Mouse (Mus musculus) liver, embryonic 11.5 days (tissue): Measurements from ENCODE around the gene Hpf1. TPM values are rescaled to one million over a fixed set of nuclear protein-coding genes. Genes with fewer than 3 reads are reported as not detected.

Experiments used
- ATAC-seq: fragments of 200-750 bp; cut with Nextera tagmentation; replicated peaks from 2 replicates; pipeline ENCODE4 v1.8.0; 2017; ENCODE audit warnings: moderate number of reproducible peaks, mild to moderate bottlenecking, moderate TSS enrichment, moderate library complexity; ENCODE audit not compliant: low FRiP score
- DNase-seq: peaks from one replicate; pipeline ENCODE4 v3.0.0-alpha.2; 2017; ENCODE audit warnings: low spot score
- H3K27ac ChIP-seq: fragments of 300-500 bp; sonication (generic); 2 replicates; pipeline ENCODE4 v1.5.1; 2014; ENCODE audit warnings: mild to moderate bottlenecking, low read depth, low read length, control low read depth
- H3K27me3 ChIP-seq: fragments of 300-500 bp; sonication (generic); replicated peaks from 2 replicates; pipeline ENCODE4 v1.6.1; 2014; ENCODE audit warnings: low read length, mixed read lengths; ENCODE audit not compliant: control insufficient read depth, insufficient read depth
- H3K36me3 ChIP-seq: fragments of 300-500 bp; sonication (generic); 2 replicates; pipeline ENCODE4 v1.6.1; 2014; ENCODE audit warnings: mild to moderate bottlenecking, low read length, moderate library complexity, mixed read lengths; ENCODE audit not compliant: control insufficient read depth, insufficient read depth
- H3K4me1 ChIP-seq: fragments of 300-500 bp; sonication (generic); replicated peaks from 2 replicates; pipeline ENCODE4 v1.6.1; 2014; ENCODE audit warnings: low read length, mixed read lengths; ENCODE audit not compliant: control insufficient read depth, insufficient read depth
- H3K4me2 ChIP-seq: fragments of 300-500 bp; sonication (generic); 2 replicates; pipeline ENCODE4 v1.6.1; 2014; ENCODE audit warnings: mild to moderate bottlenecking, control low read depth, moderate library complexity
- H3K4me3 ChIP-seq: fragments of 300-500 bp; sonication (generic); 2 replicates; pipeline ENCODE4 v1.5.1; 2014; ENCODE audit warnings: low read depth, low read length, control low read depth
- H3K9ac ChIP-seq: fragments of 300-500 bp; sonication (generic); 2 replicates; pipeline ENCODE4 v1.6.1; 2014; ENCODE audit warnings: low read depth, low read length, control low read depth
- H3K9me3 ChIP-seq: fragments of 300-500 bp; sonication (generic); 2 replicates; pipeline ENCODE4 v1.6.1; 2016; ENCODE audit warnings: low read length, inconsistent platforms, mixed read lengths; ENCODE audit not compliant: control insufficient read depth
- WGBS: fragments of 180-500 bp; shearing (Covaris S2); extraction: QIAGEN DNeasy Blood & Tissue Kit; methylation state at CpG from one replicate; pipeline ENCODE4 v1.1.7; 2014; 5-methylcytosine and 5-hydroxymethylcytosine counted together
- polyA plus RNA-seq: library from polyadenylated mRNA; unstranded; fragments of >200 nt; fragmentation: Nextera tagmentation; extraction: Ambion mirVana; gene quantifications from 2 replicates; pipeline ENCODE4 v1.2.1, GENCODE M21; 2014

The Hpf1 gene
- polyA plus RNA-seq, 1 experiment from 2014 or later, result 133 TPM

- Histone ChIP-seq H3K27ac (no peak overlapping the region), H3K27me3 (no peaks in the 10 kb centered on the region), H3K4me1 (peaks cover 12% of the 10 kb centered on the region), H3K36me3 (peaks cover 3% of the 10 kb centered on the region; the same call in 1 of the 2 replicates), H3K9ac (no peak overlapping the region), H3K9me3 (no peaks in the 10 kb centered on the region), H3K4me2 (peak overlapping the region; percentile 53), H3K4me3 (peak overlapping the region; percentile 81)
- DNase-seq (no peak), ATAC-seq (no peak)
- WGBS, result 77% methylated on average over 11 of the region's 11 CpGs
Observed at GRCm38 (mm10) chr8:60889131-60889842, 931 bp upstream of the Hpf1 start.

GRCm38 (mm10) chr8:60890520-60890874 lies 279 bp downstream of the Hpf1 start:
- no peak for ATAC-seq
- WGBS, result under 1% methylated on average over 23 of the region's 23 CpGs
- H3K4me2 ChIP-seq, result peak overlapping the region; percentile 86
- no peak for DNase-seq
- peak overlapping the region; percentile 81 for H3K4me3 ChIP-seq
- H3K27ac ChIP-seq, result peak overlapping the region; percentile 52
- H3K27me3 ChIP-seq, result no peaks in the 10 kb centered on the region
- peaks cover 3% of the 10 kb centered on the region; the same call in 1 of the 2 replicates for H3K36me3 ChIP-seq
- H3K9me3 ChIP-seq, result no peaks in the 10 kb centered on the region
- H3K9ac ChIP-seq, result peak overlapping the region; percentile 86
- peaks cover 15% of the 10 kb centered on the region for H3K4me1 ChIP-seq

DNA sequence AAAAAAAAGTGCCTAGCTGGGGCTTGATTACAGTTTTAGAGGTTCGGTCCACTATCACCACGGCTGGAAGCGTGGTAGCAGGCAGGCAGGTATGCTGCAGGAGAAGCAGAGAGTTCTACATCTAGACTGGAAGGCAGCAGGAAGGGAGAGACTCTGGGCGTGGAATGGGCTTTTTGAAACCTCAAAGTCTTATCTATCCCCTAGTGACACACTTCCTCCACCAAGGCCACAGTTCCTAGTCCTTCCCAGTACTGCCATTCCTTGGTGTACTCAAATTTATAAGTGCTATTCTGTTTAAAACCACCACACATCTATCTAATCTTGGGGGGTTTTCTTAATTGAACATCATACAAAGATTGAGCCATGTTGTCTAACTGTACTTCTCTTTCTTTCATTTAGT lies 1.5 kb downstream of the Hpf1 start:
- 88% methylated on average over 4 of the region's 4 CpGs for WGBS
- ATAC-seq (no peak), DNase-seq (no peak)
- peak overlapping the region; percentile 81 for H3K4me3 ChIP-seq
- H3K4me1 ChIP-seq, result peaks cover 21% of the 10 kb centered on the region
- no peaks in the 10 kb centered on the region for H3K9me3 ChIP-seq
- no peak overlapping the region for H3K27ac ChIP-seq
- H3K27me3 ChIP-seq, result no peaks in the 10 kb centered on the region
- peak overlapping the region; percentile 86 for H3K4me2 ChIP-seq
- H3K36me3 ChIP-seq, result peaks cover 3% of the 10 kb centered on the region; the same call in 1 of the 2 replicates
- H3K9ac ChIP-seq, result no peak overlapping the region

DNA sequence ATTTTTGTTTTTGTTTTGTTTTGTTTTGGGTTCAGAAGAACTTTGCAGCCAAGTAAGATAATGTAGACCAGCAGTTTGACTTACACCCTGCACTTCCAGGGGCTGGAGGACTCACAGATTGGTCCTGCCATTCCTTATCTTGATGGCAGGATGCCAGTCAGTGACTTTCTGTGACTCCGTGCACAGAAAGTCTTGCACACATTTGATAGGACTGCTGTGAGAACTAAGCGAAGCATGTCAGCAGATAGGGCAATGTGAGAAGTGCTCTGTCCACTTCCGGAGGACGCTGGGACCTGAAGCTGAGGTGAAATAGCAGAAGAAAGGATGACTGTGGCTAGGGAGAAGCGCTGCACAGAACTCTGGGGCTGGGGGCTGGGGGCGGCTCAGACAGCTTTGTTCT lies 5.7 kb downstream of the Hpf1 start:
- Histone ChIP-seq H3K4me1 (peaks cover 21% of the 10 kb centered on the region), H3K9ac (no peak overlapping the region), H3K4me3 (no peak overlapping the region), H3K27ac (no peak overlapping the region), H3K36me3 (peaks cover 7% of the 10 kb centered on the region), H3K27me3 (no peaks in the 10 kb centered on the region), H3K9me3 (no peaks in the 10 kb centered on the region), H3K4me2 (0 out of 2 replicates have a peak overlapping the region, but pooled peaks have one; percentile 20)
- peak; percentile 78 for ATAC-seq
- WGBS, result 63% methylated on average over 6 of the region's 6 CpGs
- DNase-seq, result no peak

DNA sequence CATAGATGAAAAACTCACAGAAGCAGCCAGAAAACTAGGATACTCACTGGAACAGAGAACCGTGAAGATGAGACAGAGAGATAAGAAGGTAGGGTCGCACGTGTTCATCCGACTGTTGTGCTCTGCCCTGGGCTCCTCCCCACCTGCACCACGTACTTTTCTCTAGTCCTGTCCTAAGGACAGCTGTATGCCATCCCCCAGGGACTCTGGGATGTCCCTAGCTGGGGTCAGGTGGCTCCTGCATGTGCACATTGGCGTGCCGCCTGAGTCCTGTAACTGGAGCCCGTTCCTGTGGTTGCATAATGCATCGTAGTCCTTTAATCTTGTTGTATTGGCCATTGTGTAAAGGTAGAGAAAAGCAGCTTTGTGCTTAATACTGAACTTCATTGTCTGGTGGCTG lies 9.9 kb downstream of the Hpf1 start:
- H3K4me1 ChIP-seq, result peaks cover 9% of the 10 kb centered on the region; the same call in 1 of the 2 replicates
- ATAC-seq (no peak), DNase-seq (no peak)
- H3K4me3 ChIP-seq, result no peak overlapping the region
- 77% methylated on average over 9 of the region's 9 CpGs for WGBS
- H3K27me3 ChIP-seq, result no peaks in the 10 kb centered on the region
- no peak overlapping the region for H3K4me2 ChIP-seq
- H3K27ac ChIP-seq, result no peak overlapping the region
- H3K9ac ChIP-seq, result no peak overlapping the region
- peaks cover 8% of the 10 kb centered on the region for H3K36me3 ChIP-seq
- no peaks in the 10 kb centered on the region for H3K9me3 ChIP-seq

DNA sequence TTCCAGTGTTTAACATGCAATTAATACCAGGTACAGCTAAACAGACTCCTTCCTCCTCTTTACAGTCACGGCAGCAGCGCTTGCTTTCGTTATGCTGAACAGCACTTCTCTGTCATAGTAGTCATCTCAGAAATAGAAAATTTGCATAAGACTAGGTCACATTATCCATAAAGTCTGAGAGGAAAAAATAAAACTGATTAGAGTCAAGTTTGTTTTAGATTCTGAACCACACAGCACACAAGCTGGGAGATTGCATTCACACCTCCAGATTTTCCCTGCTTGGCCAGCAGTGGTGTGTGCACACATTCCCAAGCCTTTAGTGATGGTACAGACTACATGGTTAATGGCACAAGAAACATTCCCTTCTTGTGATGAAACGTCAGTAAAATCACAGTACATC lies 21.9 kb downstream of the Hpf1 start:
- Histone ChIP-seq H3K9me3 (no peaks in the 10 kb centered on the region), H3K4me1 (no peaks in the 10 kb centered on the region), H3K4me3 (no peak overlapping the region), H3K9ac (no peak overlapping the region), H3K27ac (no peak overlapping the region), H3K27me3 (no peaks in the 10 kb centered on the region), H3K4me2 (no peak overlapping the region), H3K36me3 (peaks cover 2% of the 10 kb centered on the region; the same call in 1 of the 2 replicates)
- no peak for DNase-seq
- 88% methylated on average over 4 of the region's 4 CpGs for WGBS
- no peak for ATAC-seq

GRCm38 (mm10) chr8:60912554-60912953 lies 22.3 kb downstream of the Hpf1 start:
- WGBS, result 65% methylated on average over 10 of the region's 10 CpGs
- DNase-seq (no peak), ATAC-seq (no peak)
- Histone ChIP-seq H3K4me1 (no peaks in the 10 kb centered on the region), H3K27me3 (no peaks in the 10 kb centered on the region), H3K9ac (no peak overlapping the region), H3K36me3 (peaks cover 2% of the 10 kb centered on the region; the same call in 1 of the 2 replicates), H3K4me3 (no peak overlapping the region), H3K9me3 (no peaks in the 10 kb centered on the region), H3K4me2 (no peak overlapping the region), H3K27ac (no peak overlapping the region)

GRCm38 (mm10) chr8:60919069-60919468 lies 28.9 kb downstream of the Hpf1 start:
- H3K27me3 ChIP-seq, result no peaks in the 10 kb centered on the region
- WGBS, result 87% methylated on average over 3 of the region's 3 CpGs
- no peak for ATAC-seq
- no peak overlapping the region for H3K4me2 ChIP-seq
- H3K36me3 ChIP-seq, result peaks cover 6% of the 10 kb centered on the region
- H3K4me1 ChIP-seq, result no peaks in the 10 kb centered on the region
- no peak for DNase-seq
- no peaks in the 10 kb centered on the region for H3K9me3 ChIP-seq
- H3K9ac ChIP-seq, result no peak overlapping the region
- no peak overlapping the region for H3K27ac ChIP-seq
- H3K4me3 ChIP-seq, result no peak overlapping the region

- Histone ChIP-seq H3K4me2 (no peak overlapping the region), H3K9ac (no peak overlapping the region), H3K9me3 (no peaks in the 10 kb centered on the region), H3K4me3 (no peak overlapping the region), H3K36me3 (peaks cover 6% of the 10 kb centered on the region), H3K27me3 (no peaks in the 10 kb centered on the region), H3K27ac (no peak overlapping the region), H3K4me1 (no peaks in the 10 kb centered on the region)
- 88% methylated on average over 4 of the region's 4 CpGs for WGBS
- no peak for ATAC-seq
- no peak for DNase-seq
Observed at GRCm38 (mm10) chr8:60920176-60920575, 30.0 kb downstream of the Hpf1 start.
